Mouse (Mus musculus) CH12.LX (cell line): ENCODE measurements around the gene Celf5. TPM values are rescaled to one million over a fixed set of nuclear protein-coding genes. Genes with fewer than 3 reads are reported as not detected.
A peak's percentile ranks its signal among the peaks of the same experiment; 100 is the strongest.

Experiments
- DNase-seq: peaks from one replicate; pipeline ENCODE4 v3.0.0-alpha.2; 2013; ENCODE audit errors: extremely low read depth
- H3K27ac ChIP-seq: 2 replicates; pipeline ENCODE4 v1.5.1; 2012; ENCODE audit warnings: low read depth, mild to moderate bottlenecking, control low read depth, moderate library complexity; ENCODE audit not compliant: insufficient read depth
- H3K27me3 ChIP-seq: replicated peaks from 2 replicates; pipeline ENCODE3; 2012; ENCODE audit warnings: inconsistent platforms
- H3K36me3 ChIP-seq, 2 experiments: replicated peaks in 1 of 2; 2 replicates each; pipeline versions ENCODE3 to v1.6.1; 2012; ENCODE audit warnings: inconsistent platforms in 1 of 2, low read length in 1 of 2, mild to moderate bottlenecking in 1 of 2, mixed read lengths in 1 of 2, moderate library complexity in 1 of 2; ENCODE audit not compliant: control insufficient read depth in 1 of 2, insufficient read depth in 1 of 2
- H3K4me1 ChIP-seq, 2 experiments: 2 replicates each; pipeline ENCODE4 v1.6.1; 2012; ENCODE audit warnings: inconsistent platforms in 1 of 2, moderate library complexity in 1 of 2; ENCODE audit not compliant: insufficient read depth in 2 of 2, control insufficient read depth in 1 of 2
- H3K4me2 ChIP-seq: 2 replicates; pipeline ENCODE4 v1.6.1; 2012; ENCODE audit warnings: low read depth, mild to moderate bottlenecking, control low read depth; ENCODE audit not compliant: poor library complexity, insufficient read depth, severe bottlenecking
- H3K4me3 ChIP-seq, 3 experiments: fragments of 150-350 bp in 1 of 3; sonication (generic) in 1 of 3; replicated peaks in 1 of 3; 2 replicates each; pipeline versions ENCODE3 to v1.5.1; 2011 to 2012; ENCODE audit warnings: low read depth in 2 of 3, low read length in 2 of 3, mild to moderate bottlenecking in 2 of 3, moderate library complexity in 2 of 3, control low read depth in 1 of 3, improper control_type of control experiment in 1 of 3, inconsistent platforms in 1 of 3, mixed read lengths in 1 of 3; ENCODE audit not compliant: poor library complexity in 1 of 3
- H3K79me2 ChIP-seq: replicated peaks from 2 replicates; pipeline ENCODE4 v1.6.1; 2012; ENCODE audit warnings: mild to moderate bottlenecking, moderate library complexity; ENCODE audit not compliant: control insufficient read depth, poor library complexity, insufficient read depth, severe bottlenecking; ENCODE audit errors: extremely low read depth
- H3K9ac ChIP-seq: 2 replicates; pipeline ENCODE4 v1.6.1; 2012; ENCODE audit warnings: low read depth, mild to moderate bottlenecking, control low read depth, moderate library complexity; ENCODE audit not compliant: insufficient read depth
- H3K9me3 ChIP-seq: replicated peaks from 2 replicates; pipeline ENCODE3; 2012; ENCODE audit warnings: low read length, inconsistent platforms, mixed read lengths
- BHLHE40 ChIP-seq: IDR thresholded peaks from 2 replicates; pipeline ENCODE4 v1.6.1; 2011; ENCODE audit warnings: mild to moderate bottlenecking, low read depth, low read length, improper control_type of control experiment
- CTCF ChIP-seq, 2 experiments: IDR thresholded peaks in 1 of 2; conservative IDR thresholded peaks in 1 of 2; 2 replicates each; pipeline ENCODE4 v1.5.1; 2011 to 2012; ENCODE audit warnings: low read depth in 2 of 2, low read length in 2 of 2, improper control_type of control experiment in 1 of 2, inconsistent platforms in 1 of 2, mild to moderate bottlenecking in 1 of 2, moderate library complexity in 1 of 2
- E2F4 ChIP-seq: IDR thresholded peaks from 2 replicates; pipeline ENCODE4 v1.6.1; 2011; ENCODE audit warnings: low read depth, low read length, improper control_type of control experiment; ENCODE audit not compliant: insufficient replicate concordance
- ELF1 ChIP-seq: IDR thresholded peaks from 2 replicates; pipeline ENCODE4 v1.6.1; 2014; ENCODE audit warnings: low read depth, mild to moderate bottlenecking, inconsistent platforms, low read length, improper control_type of control experiment
- EP300 ChIP-seq: IDR thresholded peaks from 2 replicates; pipeline ENCODE4 v1.6.1; 2011; ENCODE audit warnings: low read length, improper control_type of control experiment
- ETS1 ChIP-seq: conservative IDR thresholded peaks from 2 replicates; pipeline ENCODE4 v1.6.1; 2012; ENCODE audit warnings: low read depth, mild to moderate bottlenecking, inconsistent platforms, low read length, improper control_type of control experiment, moderate library complexity
- GABPA ChIP-seq: IDR thresholded peaks from 2 replicates; pipeline ENCODE4 v1.6.1; 2012; ENCODE audit warnings: low read depth, low read length, improper control_type of control experiment, inconsistent platforms; ENCODE audit not compliant: insufficient replicate concordance
- HCFC1 ChIP-seq: IDR thresholded peaks from 2 replicates; pipeline ENCODE4 v1.6.1; 2012; ENCODE audit warnings: low read depth, mild to moderate bottlenecking, inconsistent platforms, low read length, improper control_type of control experiment
- IRF4 ChIP-seq: IDR thresholded peaks from 2 replicates; pipeline ENCODE4 v1.6.1; 2014; ENCODE audit warnings: low read depth, mild to moderate bottlenecking, inconsistent platforms, low read length, improper control_type of control experiment
- JUN ChIP-seq: IDR thresholded peaks from 2 replicates; pipeline ENCODE4 v1.6.1; 2011; ENCODE audit warnings: low read depth, mild to moderate bottlenecking, low read length, improper control_type of control experiment, moderate library complexity; ENCODE audit not compliant: insufficient read depth
- JUND ChIP-seq: conservative IDR thresholded peaks from 2 replicates; pipeline ENCODE4 v1.6.1; 2011; ENCODE audit warnings: low read depth, low read length, improper control_type of control experiment
- KAT2A ChIP-seq: IDR thresholded peaks from 2 replicates; pipeline ENCODE4 v1.6.1; 2012; ENCODE audit warnings: low read length, improper control_type of control experiment, inconsistent platforms; ENCODE audit not compliant: insufficient replicate concordance
- MAX ChIP-seq: IDR thresholded peaks from 2 replicates; pipeline ENCODE4 v1.6.1; 2011; ENCODE audit warnings: low read length, improper control_type of control experiment
- MAZ ChIP-seq: IDR thresholded peaks from 2 replicates; pipeline ENCODE4 v1.6.1; 2012; ENCODE audit warnings: low read depth, mild to moderate bottlenecking, inconsistent platforms, low read length, improper control_type of control experiment, moderate library complexity
- MEF2A ChIP-seq: IDR thresholded peaks from 2 replicates; pipeline ENCODE4 v1.6.1; 2014; ENCODE audit warnings: low read depth, mild to moderate bottlenecking, inconsistent platforms, low read length, improper control_type of control experiment, borderline replicate concordance
- MXI1 ChIP-seq: IDR thresholded peaks from 2 replicates; pipeline ENCODE4 v1.6.1; 2011; ENCODE audit warnings: mild to moderate bottlenecking, low read depth, low read length, improper control_type of control experiment
- PAX5 ChIP-seq: IDR thresholded peaks from 2 replicates; pipeline ENCODE4 v1.6.1; 2012; ENCODE audit warnings: low read length, inconsistent platforms, mixed read lengths
- POLR2A ChIP-seq: IDR thresholded peaks from 2 replicates; pipeline ENCODE4 v1.6.1; 2011; ENCODE audit warnings: low read depth, mild to moderate bottlenecking, improper control_type of control experiment, low read length
- POLR2AphosphoS2 ChIP-seq: IDR thresholded peaks from 2 replicates; pipeline ENCODE4 v1.6.1; 2011; ENCODE audit warnings: low read depth, low read length, improper control_type of control experiment
- RAD21 ChIP-seq: IDR thresholded peaks from 2 replicates; pipeline ENCODE4 v1.6.1; 2011; ENCODE audit warnings: low read depth, mild to moderate bottlenecking, low read length, improper control_type of control experiment, moderate library complexity
- SIN3A ChIP-seq: IDR thresholded peaks from 2 replicates; pipeline ENCODE4 v1.6.1; 2012; ENCODE audit warnings: low read length, improper control_type of control experiment, inconsistent platforms
- SMC3 ChIP-seq: IDR thresholded peaks from 2 replicates; pipeline ENCODE4 v1.6.1; 2011; ENCODE audit warnings: low read depth, low read length, improper control_type of control experiment
- TBP ChIP-seq: conservative IDR thresholded peaks from 2 replicates; pipeline ENCODE4 v1.6.1; 2011; ENCODE audit warnings: low read depth, low read length, improper control_type of control experiment
- TCF12 ChIP-seq: IDR thresholded peaks from 2 replicates; pipeline ENCODE4 v1.6.1; 2014; ENCODE audit warnings: low read depth, mild to moderate bottlenecking, inconsistent platforms, low read length, improper control_type of control experiment
- USF1 ChIP-seq: IDR thresholded peaks from 2 replicates; pipeline ENCODE4 v1.6.1; 2014; ENCODE audit warnings: low read depth, mild to moderate bottlenecking, inconsistent platforms, low read length, improper control_type of control experiment
- ZKSCAN1 ChIP-seq: IDR thresholded peaks from 2 replicates; pipeline ENCODE4 v1.6.1; 2012; ENCODE audit warnings: low read depth, inconsistent platforms, low read length, improper control_type of control experiment, borderline replicate concordance
- ZMIZ1 ChIP-seq: IDR thresholded peaks from 2 replicates; pipeline ENCODE4 v1.6.1; 2012; ENCODE audit warnings: low read depth, mild to moderate bottlenecking, inconsistent platforms, low read length, improper control_type of control experiment
- ZNF384 ChIP-seq: IDR thresholded peaks from 2 replicates; pipeline ENCODE4 v1.6.1; 2012; ENCODE audit warnings: low read depth, low read length, improper control_type of control experiment, inconsistent platforms
- dilution Hi-C: fragments of 300-500 bp; cut with MboI; formaldehyde crosslinking; loops from 2 replicates; pipeline ENCODE4 v1.14.3; 2020; ENCODE audit warnings: low sequenced_read_pairs; ENCODE audit not compliant: extremely low pct_unique_long_range_greater_than_20kb, extremely low pct_ligation_motif_present
- in situ Hi-C: fragments of 300-500 bp; cut with MboI; formaldehyde crosslinking; loops from 3 replicates; pipeline ENCODE4 v1.14.3; 2019; ENCODE audit warnings: low sequenced_read_pairs, low pct_ligation_motif_present, low pct_unique_long_range_greater_than_20kb, mixed read lengths
- polyA plus RNA-seq: library from polyadenylated mRNA; unstranded; fragments of >175 nt; gene quantifications from 2 replicates; pipeline ENCODE4 v1.2.1, GENCODE M21; 2012; ENCODE audit warnings: low read depth; ENCODE audit not compliant: insufficient read length
- total RNA-seq, 2 experiments: library from RNA; depleted of rRNA; stranded (reverse); fragments of 300-350 nt in 1 of 2; fragments of >200 nt in 1 of 2; gene quantifications; 2 replicates each; pipeline ENCODE4 v1.2.3; 2012 to 2014

Gene Celf5
- total and polyA plus RNA-seq, 3 experiments = 0.07 to 0.08 TPM; not detected in 1

DNA sequence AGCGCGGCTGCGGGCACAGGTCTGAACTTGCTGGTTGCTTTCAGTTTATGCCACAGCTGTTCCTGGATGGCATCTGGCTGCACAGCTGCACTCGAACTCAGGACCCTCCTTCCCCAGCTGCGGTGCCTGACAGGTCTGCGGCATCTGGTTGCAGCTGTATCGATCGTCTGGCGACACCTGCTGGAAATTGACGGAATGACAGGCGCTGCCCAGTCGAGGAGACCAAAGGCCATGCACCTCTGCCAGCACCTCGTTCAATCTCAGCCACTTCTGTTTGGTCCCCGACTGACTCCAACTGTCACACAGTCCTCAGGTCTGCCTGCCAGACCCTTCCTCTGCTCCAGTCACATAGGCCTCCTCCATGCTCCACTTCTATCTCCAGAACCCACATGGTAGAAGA is 44.3 kb upstream of the Celf5 start (continued):
- TF ChIP-seq HCFC1 (no peak; the same call in 1 of the 2 replicates), TBP (no peak), TCF12 (peak; percentile 94), ZNF384 (no peak), POLR2A (no peak)

GRCm38 (mm10) chr10:81525017-81525694 is 42.6 kb upstream of the Celf5 start:
- Histone ChIP-seq H3K4me3 (no peak overlapping the region), H3K4me1 (peaks cover 8 to 30% of the 10 kb centered on the region in 2 experiments), H3K27me3 (peaks cover 4% of the 10 kb centered on the region), H3K9me3 (no peaks in the 10 kb centered on the region), H3K4me2 (no peak overlapping the region), H3K9ac (no peak overlapping the region), H3K79me2 (no peaks in the 10 kb centered on the region), H3K27ac (0 out of 2 replicates have a peak overlapping the region, but pooled peaks have one; percentile 28), H3K36me3 (peaks cover 12 to 20% of the 10 kb centered on the region in 2 experiments)
- DNase-seq = no peak
- in situ Hi-C loops (no loop called here), dilution Hi-C loops (no loop called here)
- no peak for TF ChIP-seq ETS1
- no peak for TF ChIP-seq POLR2AphosphoS2
- TF ChIP-seq BHLHE40 = no peak
- TF ChIP-seq MAX = no peak
- no peak for TF ChIP-seq EP300
- no peak for TF ChIP-seq GABPA
- no peak for TF ChIP-seq E2F4
- TF ChIP-seq RAD21 = no peak
- TF ChIP-seq HCFC1 = no peak
- no peak for TF ChIP-seq PAX5
- TF ChIP-seq IRF4 = no peak
- TF ChIP-seq MEF2A = no peak
- no peak for TF ChIP-seq USF1

GRCm38 (mm10) chr10:81524051-81524605 is 41.6 kb upstream of the Celf5 start, which contains the start of gene Gna15:
TSS of gene Gna15 (minus strand) at chr10:81524225.
- H3K9me3 ChIP-seq = no peaks in the 10 kb centered on the region
- H3K4me2 ChIP-seq = peak within 1 kb of the TSS; percentile 54
- no peaks in the 10 kb centered on the region for H3K79me2 ChIP-seq
- peaks cover 3 to 10% of the 10 kb centered on the region in 2 experiments for H3K36me3 ChIP-seq
- H3K4me3 ChIP-seq = peak within 1 kb of the TSS; percentile 42 to 49 (median 48)
- H3K4me1 ChIP-seq = peaks cover 17 to 40% of the 10 kb centered on the region in 2 experiments
- H3K27me3 ChIP-seq = peaks cover 4% of the 10 kb centered on the region
- dilution Hi-C loops (no loop called here), in situ Hi-C loops (no loop called here)
- peak; percentile 72 for DNase-seq
- H3K9ac ChIP-seq = peak within 1 kb of the TSS; percentile 20; the same call in 1 of the 2 replicates
- peak within 1 kb of the TSS; percentile 37; the same call in 1 of the 2 replicates for H3K27ac ChIP-seq
- peak; percentile 64; the same call in 1 of the 2 replicates for TF ChIP-seq MAZ
- TF ChIP-seq KAT2A = no peak
- peak; percentile 20; the same call in 1 of the 2 replicates for TF ChIP-seq ZNF384
- peak; percentile 78 for TF ChIP-seq ELF1
- TF ChIP-seq ZKSCAN1 = no peak
- peak; percentile 82 for TF ChIP-seq MXI1
- no peak for TF ChIP-seq POLR2A
- peak; percentile 43; the same call in 1 of the 2 replicates for TF ChIP-seq BHLHE40
- TF ChIP-seq HCFC1 = no peak
- no peak for TF ChIP-seq POLR2AphosphoS2
- no peak for TF ChIP-seq JUN
- no peak for TF ChIP-seq USF1
- peak; percentile 52; the same call in 1 of the 2 replicates for TF ChIP-seq IRF4
- no peak for TF ChIP-seq GABPA
- TF ChIP-seq EP300 = peak; percentile 51; the same call in 1 of the 2 replicates
- peak; percentile 14; the same call in 1 of the 2 replicates for TF ChIP-seq SMC3
- TF ChIP-seq CTCF (conservative IDR thresholded peaks at IDR 0.05 in 1 of 2, IDR thresholded peaks at IDR 0.05 in 1 of 2; ENCODE audit: low read depth in 2 of 2, low read length in 2 of 2) = 0 out of 4 replicates have a peak, but pooled peaks of 1 of the 2 experiments have one; percentile 5
- no peak for TF ChIP-seq JUND
- TF ChIP-seq ZMIZ1 = no peak
- TF ChIP-seq SIN3A = peak; percentile 86; the same call in 1 of the 2 replicates
